Mouse (Mus musculus) hindbrain, embryonic 15.5 days (tissue): ENCODE measurements at regions not wholly inside any gene's neighbourhood (a gene's known extent, or its start where the extent isn't known, plus 50 kb on each side); places are given as distances from the start of the nearest gene placed in this dataset.

ENCODE experiments used
- ATAC-seq: fragments of 200-750 bp; cut with Nextera tagmentation; 2 replicates; pipeline ENCODE4 v1.8.0; 2017; ENCODE audit warnings: low read depth, moderate number of reproducible peaks, moderate TSS enrichment; ENCODE audit not compliant: low FRiP score
- H3K27ac ChIP-seq: fragments of 300-500 bp; sonication (generic); replicated peaks from 2 replicates; pipeline ENCODE4 v1.5.1; 2015; ENCODE audit warnings: mild to moderate bottlenecking, inconsistent platforms
- H3K27me3 ChIP-seq: fragments of 300-500 bp; sonication (generic); 2 replicates; pipeline ENCODE4 v1.6.1; 2015; ENCODE audit warnings: control low read depth, inconsistent platforms
- H3K36me3 ChIP-seq: fragments of 300-500 bp; sonication (generic); 2 replicates; pipeline ENCODE4 v1.6.1; 2015; ENCODE audit warnings: control low read depth, inconsistent platforms
- H3K4me1 ChIP-seq: fragments of 300-500 bp; sonication (generic); replicated peaks from 2 replicates; pipeline ENCODE4 v1.6.1; 2015; ENCODE audit warnings: control low read depth, inconsistent platforms
- H3K4me2 ChIP-seq: fragments of 300-500 bp; sonication (generic); 2 replicates; pipeline ENCODE4 v1.6.1; 2015; ENCODE audit warnings: moderate library complexity, mild to moderate bottlenecking, inconsistent platforms
- H3K4me3 ChIP-seq: fragments of 300-500 bp; sonication (generic); 2 replicates; pipeline ENCODE4 v1.5.1; 2015; ENCODE audit warnings: mild to moderate bottlenecking, inconsistent platforms
- H3K9ac ChIP-seq: fragments of 300-500 bp; sonication (generic); 2 replicates; pipeline ENCODE4 v1.6.1; 2015; ENCODE audit warnings: inconsistent platforms
- H3K9me3 ChIP-seq: fragments of 300-500 bp; sonication (generic); 2 replicates; pipeline ENCODE4 v1.6.1; 2016; ENCODE audit warnings: control low read depth, inconsistent platforms
- WGBS: fragments of 180-500 bp; shearing (Covaris S2); methylation state at CpG from one replicate; pipeline ENCODE4 v1.1.7; 2015; 5-methylcytosine and 5-hydroxymethylcytosine counted together

DNA sequence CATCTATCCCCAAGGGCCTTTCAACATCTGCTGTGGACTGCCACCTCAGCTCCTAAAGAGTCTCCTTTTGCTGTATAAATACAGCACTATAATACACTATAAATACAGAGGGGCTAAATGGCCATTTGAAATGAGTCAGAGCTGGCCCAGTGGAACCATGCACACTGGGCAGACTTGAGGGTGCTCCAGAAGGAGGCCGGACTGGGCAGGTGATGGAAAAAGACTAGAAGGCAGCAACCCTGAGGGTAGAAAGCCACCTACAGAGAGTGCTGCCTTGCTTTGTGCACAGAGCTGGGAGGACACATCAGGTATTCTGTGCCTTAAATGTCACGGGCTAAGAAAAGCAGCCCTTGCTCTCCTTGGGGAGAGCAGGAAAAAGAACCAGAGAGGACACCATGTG is 110.2 kb downstream of the Gm10260 start:
- no peak overlapping the region for H3K9ac ChIP-seq
- H3K4me2 ChIP-seq = no peak overlapping the region
- 83% methylated on average over 2 of the region's 2 CpGs for WGBS
- ATAC-seq = no peak
- H3K9me3 ChIP-seq = no peaks in the 10 kb centered on the region
- H3K27me3 ChIP-seq = no peaks in the 10 kb centered on the region
- H3K27ac ChIP-seq = no peak overlapping the region
- no peak overlapping the region for H3K4me3 ChIP-seq
- no peaks in the 10 kb centered on the region for H3K4me1 ChIP-seq
- no peaks in the 10 kb centered on the region for H3K36me3 ChIP-seq

DNA sequence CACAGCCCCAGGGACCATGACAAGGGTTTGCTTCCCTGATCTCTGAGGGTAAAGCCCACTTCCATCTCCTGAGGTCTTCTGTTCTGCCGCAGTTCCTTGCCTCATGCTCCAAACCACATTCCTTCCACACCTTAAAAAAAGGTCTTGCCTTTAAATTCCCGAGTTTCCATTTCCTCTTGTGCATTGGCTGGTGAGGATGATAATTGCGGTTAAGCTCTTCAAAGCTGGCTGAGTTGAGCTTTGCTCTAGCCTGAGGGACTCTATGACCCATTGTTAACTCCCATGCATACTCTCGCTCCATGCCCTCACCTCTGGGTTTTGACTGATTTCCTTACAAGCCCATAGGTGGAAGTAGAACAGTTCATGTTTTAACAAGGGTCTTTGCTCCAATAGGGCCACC is 112.9 kb downstream of the Gm10260 start:
- no peak overlapping the region for H3K4me3 ChIP-seq
- H3K36me3 ChIP-seq = no peaks in the 10 kb centered on the region
- 86% methylated on average over 4 of the region's 4 CpGs for WGBS
- H3K4me1 ChIP-seq = no peaks in the 10 kb centered on the region
- no peak overlapping the region for H3K4me2 ChIP-seq
- H3K27ac ChIP-seq = no peak overlapping the region
- H3K9ac ChIP-seq = no peak overlapping the region
- no peak for ATAC-seq
- no peaks in the 10 kb centered on the region for H3K27me3 ChIP-seq
- H3K9me3 ChIP-seq = 0 out of 2 replicates have a peak, but pooled peaks cover 7% of the 10 kb centered on the region

DNA sequence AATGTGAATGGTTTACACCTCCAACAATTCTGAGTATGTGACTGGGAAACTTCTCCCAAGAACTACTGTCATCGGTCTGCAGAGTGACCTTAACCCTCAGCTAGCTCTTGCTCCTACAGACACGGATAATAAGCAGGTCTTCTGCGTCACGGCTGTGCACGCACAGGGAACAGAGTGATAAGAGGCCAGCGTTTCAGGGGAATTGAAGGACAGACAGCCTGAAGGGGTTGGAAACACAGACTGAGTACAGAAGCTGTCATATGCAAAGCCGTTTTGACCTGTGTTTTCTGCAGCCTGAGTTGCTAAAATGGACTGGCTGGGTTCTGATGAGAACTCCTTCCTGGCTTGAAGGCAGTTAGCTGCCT is 114.4 kb downstream of the Gm10260 start:
- Histone ChIP-seq H3K36me3 (no peaks in the 10 kb centered on the region), H3K4me2 (no peak overlapping the region), H3K4me1 (no peaks in the 10 kb centered on the region), H3K27ac (no peak overlapping the region), H3K27me3 (no peaks in the 10 kb centered on the region), H3K4me3 (no peak overlapping the region), H3K9me3 (0 out of 2 replicates have a peak, but pooled peaks cover 7% of the 10 kb centered on the region), H3K9ac (no peak overlapping the region)
- no peak for ATAC-seq
- 83% methylated on average over 7 of the region's 7 CpGs for WGBS

GRCm38 (mm10) chr13:97645107-97646020 is 115.1 kb downstream of the Gm10260 start:
- ATAC-seq = no peak

DNA sequence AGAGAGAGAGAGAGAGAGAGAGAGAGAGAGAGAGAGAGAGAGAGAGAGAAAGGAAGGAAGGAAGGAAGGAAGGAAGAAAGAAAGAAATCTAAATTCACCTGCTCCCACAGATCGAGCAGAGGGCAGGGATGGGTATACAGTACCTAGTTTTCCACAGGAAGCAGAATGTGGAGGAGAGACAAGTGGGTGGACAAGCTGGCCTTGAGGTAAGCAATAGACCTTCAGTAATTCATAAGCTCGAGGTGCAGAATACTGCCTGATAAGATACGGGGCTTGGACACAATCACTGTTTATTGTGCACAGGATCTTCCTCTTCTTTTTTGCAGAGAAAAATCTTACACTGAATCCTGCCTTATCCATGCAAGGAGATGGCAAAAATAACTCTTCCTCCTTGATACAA is 120.2 kb downstream of the Gm10260 start:
- Histone ChIP-seq H3K4me2 (no peak overlapping the region), H3K9me3 (0 out of 2 replicates have a peak, but pooled peaks cover 7% of the 10 kb centered on the region), H3K9ac (no peak overlapping the region), H3K27ac (no peak overlapping the region), H3K27me3 (no peaks in the 10 kb centered on the region), H3K36me3 (no peaks in the 10 kb centered on the region), H3K4me3 (no peak overlapping the region), H3K4me1 (peaks cover 10% of the 10 kb centered on the region)
- WGBS = 89% methylated on average over 3 of the region's 3 CpGs
- ATAC-seq = no peak

More at GRCm38 (mm10) chr13:97645107-97646020, 115.1 kb downstream of the Gm10260 start:
- Histone ChIP-seq H3K36me3 (no peaks in the 10 kb centered on the region), H3K4me3 (no peak overlapping the region), H3K9ac (no peak overlapping the region), H3K4me1 (no peaks in the 10 kb centered on the region), H3K27ac (no peak overlapping the region), H3K27me3 (no peaks in the 10 kb centered on the region), H3K4me2 (no peak overlapping the region), H3K9me3 (0 out of 2 replicates have a peak, but pooled peaks cover 7% of the 10 kb centered on the region)
- WGBS = 65% methylated on average over 15 of the region's 15 CpGs

GRCm38 (mm10) chr13:97639656-97640055 is 120.8 kb downstream of the Gm10260 start:
- H3K27ac ChIP-seq = no peak overlapping the region
- H3K27me3 ChIP-seq = no peaks in the 10 kb centered on the region
- ATAC-seq = no peak
- H3K4me1 ChIP-seq = peaks cover 10% of the 10 kb centered on the region
- no peak overlapping the region for H3K4me3 ChIP-seq
- no peaks in the 10 kb centered on the region for H3K36me3 ChIP-seq
- 0 out of 2 replicates have a peak, but pooled peaks cover 7% of the 10 kb centered on the region for H3K9me3 ChIP-seq
- H3K9ac ChIP-seq = no peak overlapping the region
- 78% methylated on average over 3 of the region's 3 CpGs for WGBS
- no peak overlapping the region for H3K4me2 ChIP-seq

DNA sequence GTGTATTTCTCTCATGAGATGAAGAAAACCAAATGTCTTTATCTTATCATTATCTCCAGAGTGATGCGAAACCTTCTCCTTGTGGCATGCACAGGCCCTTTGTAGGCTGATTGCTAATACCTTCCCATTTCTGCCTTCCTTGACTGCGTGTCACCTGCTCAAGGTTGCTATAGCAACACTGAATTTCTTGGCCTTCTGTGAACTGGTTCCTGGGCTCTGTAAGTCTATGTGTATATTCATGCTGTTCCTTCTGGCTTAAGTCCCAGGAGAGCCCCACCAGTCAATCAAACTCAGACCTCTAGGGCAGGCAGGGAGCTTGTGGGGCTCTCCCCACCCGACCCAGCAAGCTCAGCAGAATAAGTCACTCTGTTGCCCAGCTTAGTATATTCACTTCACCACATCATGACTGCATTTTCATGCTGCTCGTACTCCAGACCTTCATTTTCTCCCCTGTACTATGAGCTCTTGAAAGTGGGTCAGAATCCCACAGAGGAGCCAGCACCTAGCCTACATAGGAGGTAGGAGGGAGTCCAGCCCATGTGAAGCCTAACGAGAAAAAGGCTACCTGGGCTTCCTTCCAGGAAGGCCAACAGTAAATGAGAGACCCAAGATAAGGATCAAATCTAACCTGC is 121.9 kb downstream of the Gm10260 start:
- Histone ChIP-seq H3K9me3 (0 out of 2 replicates have a peak, but pooled peaks cover 4% of the 10 kb centered on the region), H3K36me3 (no peaks in the 10 kb centered on the region), H3K4me3 (no peak overlapping the region), H3K4me2 (no peak overlapping the region), H3K9ac (no peak overlapping the region), H3K4me1 (peaks cover 10% of the 10 kb centered on the region), H3K27ac (peak overlapping the region; percentile 49), H3K27me3 (no peaks in the 10 kb centered on the region)
- peak; percentile 91 for ATAC-seq
- WGBS = 40% methylated on average over 5 of the region's 5 CpGs

GRCm38 (mm10) chr13:97637506-97637905 is 122.9 kb downstream of the Gm10260 start:
- Histone ChIP-seq H3K27ac (no peak overlapping the region), H3K4me3 (no peak overlapping the region), H3K4me1 (peaks cover 10% of the 10 kb centered on the region), H3K4me2 (no peak overlapping the region), H3K27me3 (no peaks in the 10 kb centered on the region), H3K36me3 (no peaks in the 10 kb centered on the region), H3K9ac (no peak overlapping the region), H3K9me3 (no peaks in the 10 kb centered on the region)
- 93% methylated on average over 6 of the region's 6 CpGs for WGBS
- no peak for ATAC-seq

DNA sequence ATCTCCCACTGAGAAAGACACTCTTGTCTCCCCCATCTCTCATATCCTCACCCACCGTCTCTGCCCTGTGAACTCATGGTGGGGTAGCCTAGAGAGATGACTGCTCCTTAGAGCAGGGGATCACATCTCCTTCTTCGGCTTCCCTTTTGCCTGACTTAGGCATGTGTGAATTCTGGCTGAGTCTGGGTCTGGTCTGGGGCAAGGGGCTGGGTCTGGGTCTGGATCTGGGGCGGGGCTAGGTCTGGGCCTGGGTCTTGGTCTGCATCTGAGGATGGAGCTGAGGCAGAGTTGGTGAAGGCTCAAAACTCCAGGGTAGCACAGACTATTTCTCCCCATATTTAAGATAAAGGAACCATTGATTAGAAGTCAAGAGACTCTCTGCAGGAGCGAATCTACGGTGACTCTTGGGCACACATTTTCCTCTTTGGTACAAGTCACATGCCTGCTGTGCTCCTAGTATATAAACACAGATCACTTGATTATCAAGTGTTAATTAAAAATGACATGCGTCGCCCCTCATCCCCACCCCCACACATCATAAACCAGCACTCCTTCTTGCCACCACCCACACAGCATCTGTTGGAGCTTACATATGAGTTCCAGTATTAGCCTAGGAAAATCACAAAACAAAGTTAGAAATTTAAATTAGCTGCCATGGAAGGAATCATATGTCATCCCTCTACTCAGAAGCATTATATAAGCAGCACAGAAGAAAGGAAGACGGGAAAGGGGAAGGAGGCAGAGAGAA is 126.2 kb downstream of the Gm10260 start:
- no peak overlapping the region for H3K27ac ChIP-seq
- H3K9me3 ChIP-seq = no peaks in the 10 kb centered on the region
- ATAC-seq = no peak
- H3K4me2 ChIP-seq = no peak overlapping the region
- WGBS = 66% methylated on average over 8 of the region's 8 CpGs
- peaks cover 10% of the 10 kb centered on the region for H3K4me1 ChIP-seq
- H3K9ac ChIP-seq = no peak overlapping the region
- H3K36me3 ChIP-seq = no peaks in the 10 kb centered on the region
- H3K4me3 ChIP-seq = no peak overlapping the region
- H3K27me3 ChIP-seq = no peaks in the 10 kb centered on the region

DNA sequence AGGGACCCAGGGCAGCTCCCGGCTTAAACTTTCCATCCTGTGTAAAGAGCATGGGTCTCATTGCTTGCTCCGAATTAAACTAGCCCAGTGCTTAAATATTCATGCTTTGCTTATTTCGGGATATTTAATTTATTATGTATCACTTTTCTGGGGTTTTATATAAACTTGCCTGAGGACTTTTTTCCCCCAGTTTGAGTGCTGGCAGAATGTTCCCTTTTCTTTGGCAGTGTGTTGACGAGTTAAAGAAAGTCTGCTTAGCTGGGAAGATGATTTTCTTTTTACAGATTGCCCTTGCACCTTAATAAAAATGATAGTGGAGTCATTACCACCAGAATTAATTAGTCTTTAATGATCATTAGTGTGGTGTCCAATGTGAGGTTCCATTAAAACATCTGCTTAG is 126.9 kb downstream of the Gm10260 start:
- WGBS = 80% methylated on average over 4 of the region's 4 CpGs
- no peak for ATAC-seq
- Histone ChIP-seq H3K4me3 (no peak overlapping the region), H3K9me3 (no peaks in the 10 kb centered on the region), H3K9ac (no peak overlapping the region), H3K36me3 (no peaks in the 10 kb centered on the region), H3K27me3 (no peaks in the 10 kb centered on the region), H3K4me2 (no peak overlapping the region), H3K4me1 (peaks cover 4% of the 10 kb centered on the region), H3K27ac (no peak overlapping the region)

GRCm38 (mm10) chr13:97631872-97632402 is 128.5 kb downstream of the Gm10260 start:
- Histone ChIP-seq H3K27ac (no peak overlapping the region), H3K4me1 (no peaks in the 10 kb centered on the region), H3K4me2 (no peak overlapping the region), H3K4me3 (no peak overlapping the region), H3K9me3 (no peaks in the 10 kb centered on the region), H3K9ac (no peak overlapping the region), H3K27me3 (no peaks in the 10 kb centered on the region), H3K36me3 (no peaks in the 10 kb centered on the region)
- ATAC-seq = no peak
- 91% methylated on average over 13 of the region's 13 CpGs for WGBS

- no peak overlapping the region for H3K4me3 ChIP-seq
- no peak overlapping the region for H3K4me2 ChIP-seq
- H3K36me3 ChIP-seq = no peaks in the 10 kb centered on the region
- no peaks in the 10 kb centered on the region for H3K4me1 ChIP-seq
- H3K9ac ChIP-seq = no peak overlapping the region
- WGBS = 89% methylated on average over 5 of the region's 5 CpGs
- no peaks in the 10 kb centered on the region for H3K27me3 ChIP-seq
- no peak overlapping the region for H3K27ac ChIP-seq
- no peaks in the 10 kb centered on the region for H3K9me3 ChIP-seq
- no peak for ATAC-seq
These were observed 129.5 kb downstream of the Gm10260 start for GRCm38 (mm10) chr13:97630921-97631320.
